Mouse (Mus musculus) limb, embryonic 12.5 days (tissue): ENCODE measurements around the gene Ppard. TPM values are rescaled to one million over a fixed set of nuclear protein-coding genes. Genes with fewer than 3 reads are reported as not detected.
"Not testable (repeated sequence)": the region's sequence is repeated elsewhere in the genome, so short reads cannot be mapped to it uniquely, and the experiment has no call there.

Experiments
- ATAC-seq: fragments of 200-750 bp; cut with Nextera tagmentation; 2 replicates; pipeline ENCODE4 v1.8.0; 2017; ENCODE audit warnings: low read depth, moderate TSS enrichment; ENCODE audit not compliant: insufficient number of reproducible peaks, insufficient read depth, low FRiP score, low TSS enrichment
- H3K27ac ChIP-seq: fragments of 300-500 bp; sonication (generic); 2 replicates; pipeline ENCODE4 v1.5.1; 2016; ENCODE audit warnings: mild to moderate bottlenecking, moderate library complexity
- H3K27me3 ChIP-seq: fragments of 300-500 bp; sonication (generic); 2 replicates; pipeline ENCODE4 v1.6.1; 2016; ENCODE audit warnings: mild to moderate bottlenecking, moderate library complexity
- H3K36me3 ChIP-seq: fragments of 300-500 bp; sonication (generic); 2 replicates; pipeline ENCODE4 v1.6.1; 2016; ENCODE audit warnings: mild to moderate bottlenecking, moderate library complexity
- H3K4me1 ChIP-seq: fragments of 300-500 bp; sonication (generic); replicated peaks from 2 replicates; pipeline ENCODE4 v1.6.1; 2016
- H3K4me2 ChIP-seq: fragments of 300-500 bp; sonication (generic); 2 replicates; pipeline ENCODE4 v1.6.1; 2016; ENCODE audit warnings: mild to moderate bottlenecking, moderate library complexity
- H3K4me3 ChIP-seq: fragments of 300-500 bp; sonication (generic); replicated peaks from 2 replicates; pipeline ENCODE4 v1.5.1; 2016; ENCODE audit warnings: mild to moderate bottlenecking
- H3K9ac ChIP-seq: fragments of 300-500 bp; sonication (generic); replicated peaks from 2 replicates; pipeline ENCODE4 v1.6.1; 2016; ENCODE audit warnings: mild to moderate bottlenecking, moderate library complexity
- H3K9me3 ChIP-seq: fragments of 300-500 bp; sonication (generic); 2 replicates; pipeline ENCODE4 v1.6.1; 2016; ENCODE audit warnings: mild to moderate bottlenecking, moderate library complexity
- WGBS: fragments of 180-500 bp; shearing (Covaris S2); methylation state at CpG from one replicate; pipeline ENCODE4 v1.1.7; 2016; 5-methylcytosine and 5-hydroxymethylcytosine counted together
- polyA plus RNA-seq: library from polyadenylated mRNA; unstranded; fragments of >200 nt; fragmentation: Nextera tagmentation; extraction: Ambion mirVana; gene quantifications from 2 replicates; pipeline ENCODE4 v1.2.1, GENCODE M21; 2016

The Ppard gene
- polyA plus RNA-seq, 1 experiment from 2014 or later = 3.2 TPM

DNA sequence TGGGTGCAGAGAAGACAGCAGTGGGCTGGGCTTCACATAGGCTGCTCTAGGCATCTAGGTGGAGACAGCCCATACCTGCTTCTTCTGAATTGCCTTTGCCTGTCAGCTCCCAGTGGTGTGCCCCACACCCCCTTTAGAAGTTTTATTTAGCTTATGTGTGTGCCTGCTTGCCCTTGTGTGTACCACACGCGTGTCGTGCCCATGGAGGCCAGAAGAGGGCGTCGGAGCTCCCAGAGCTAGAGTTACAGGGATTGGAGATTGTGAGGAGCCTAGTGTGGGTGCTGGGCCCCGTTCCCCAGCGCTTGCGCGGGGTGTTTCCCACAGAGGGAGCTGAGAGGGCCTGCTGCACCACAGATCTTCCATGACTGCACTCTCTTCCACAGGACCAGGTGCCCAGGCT is 84.0 kb downstream of the Ppard start:
- peaks cover 58% of the 10 kb centered on the region for H3K36me3 ChIP-seq
- H3K4me1 ChIP-seq = peaks cover 25% of the 10 kb centered on the region
- no peak overlapping the region for H3K4me3 ChIP-seq
- no peak for ATAC-seq
- H3K27ac ChIP-seq = no peak overlapping the region
- no peak overlapping the region for H3K4me2 ChIP-seq
- no peaks in the 10 kb centered on the region for H3K9me3 ChIP-seq
- no peak overlapping the region for H3K9ac ChIP-seq
- WGBS = 92% methylated on average over 9 of the region's 9 CpGs
- no peaks in the 10 kb centered on the region for H3K27me3 ChIP-seq

DNA sequence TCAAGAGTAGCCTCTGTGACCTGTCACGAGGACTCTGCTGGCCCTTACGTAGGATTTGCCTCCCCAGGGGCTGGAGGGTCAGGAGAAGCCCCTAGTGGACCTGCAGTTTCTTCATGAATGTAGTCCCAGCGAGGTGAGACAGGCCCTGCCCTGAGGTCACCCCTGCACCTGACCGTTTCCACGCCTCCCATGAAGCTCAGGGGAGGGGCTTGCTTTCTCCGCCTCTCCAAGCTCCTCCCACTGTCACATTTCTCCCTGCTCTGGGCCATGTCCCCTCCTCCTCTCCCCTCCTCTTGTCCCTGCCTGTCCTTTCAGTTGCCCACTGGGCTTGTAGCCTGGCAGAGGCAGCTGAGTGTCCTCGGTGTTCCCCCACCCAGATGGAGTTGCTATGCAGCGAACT is 84.6 kb downstream of the Ppard start:
- Histone ChIP-seq H3K4me2 (no peak overlapping the region), H3K9ac (no peak overlapping the region), H3K27me3 (no peaks in the 10 kb centered on the region), H3K4me1 (peaks cover 25% of the 10 kb centered on the region), H3K36me3 (peaks cover 64% of the 10 kb centered on the region), H3K4me3 (no peak overlapping the region), H3K27ac (no peak overlapping the region), H3K9me3 (no peaks in the 10 kb centered on the region)
- no peak for ATAC-seq
- WGBS = 60% methylated on average over 8 of the region's 8 CpGs

DNA sequence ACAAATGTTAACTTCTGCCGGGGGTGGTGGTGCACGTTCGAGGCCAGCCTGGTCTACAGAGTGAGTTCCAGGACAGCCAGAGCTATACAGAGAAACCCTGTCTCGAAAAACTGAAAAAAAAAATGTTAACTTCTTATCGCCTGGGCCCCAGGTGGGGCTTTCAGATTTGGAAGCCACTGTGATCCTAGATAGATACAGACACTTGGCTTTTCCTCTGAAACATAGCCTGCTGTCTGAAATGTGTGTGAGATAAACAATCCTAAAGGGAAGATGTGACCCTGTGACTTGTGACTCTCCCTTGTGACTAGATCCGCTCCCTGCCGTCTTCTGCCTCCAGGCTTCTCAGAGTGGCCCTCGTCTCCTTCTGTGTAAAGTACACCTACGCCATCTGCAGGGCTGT is 85.2 kb downstream of the Ppard start:
- Histone ChIP-seq H3K4me3 (no peak overlapping the region), H3K27me3 (no peaks in the 10 kb centered on the region), H3K9me3 (no peaks in the 10 kb centered on the region), H3K4me1 (peaks cover 22% of the 10 kb centered on the region), H3K4me2 (no peak overlapping the region), H3K36me3 (peaks cover 70% of the 10 kb centered on the region), H3K9ac (no peak overlapping the region), H3K27ac (no peak overlapping the region)
- no peak for ATAC-seq
- 91% methylated on average over 9 of the region's 9 CpGs for WGBS

DNA sequence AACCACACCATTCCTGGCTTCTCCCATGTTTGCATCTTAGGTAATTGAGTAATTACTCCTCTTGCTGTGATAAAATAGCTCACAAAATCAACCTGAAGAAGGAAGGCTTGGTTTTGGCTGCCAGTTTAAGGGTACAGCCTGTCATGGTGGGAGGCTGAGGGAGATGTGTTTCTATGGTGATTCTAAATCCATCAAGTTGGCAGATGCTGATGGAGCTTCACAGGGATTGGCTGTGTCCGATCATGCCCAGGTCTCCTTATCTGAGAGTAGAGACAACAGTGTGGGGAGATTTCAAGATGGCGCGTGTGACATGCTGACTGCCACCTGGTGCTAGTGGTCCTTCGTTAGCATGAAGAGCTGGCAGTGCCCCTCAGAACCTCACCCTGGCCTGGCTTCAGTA is 89.2 kb downstream of the Ppard start:
- Histone ChIP-seq H3K4me3 (no peak overlapping the region), H3K27ac (no peak overlapping the region), H3K9ac (no peak overlapping the region), H3K27me3 (no peaks in the 10 kb centered on the region), H3K4me1 (no peaks in the 10 kb centered on the region; the same call in 1 of the 2 replicates), H3K9me3 (peaks cover 6% of the 10 kb centered on the region; the same call in 1 of the 2 replicates), H3K4me2 (no peak overlapping the region), H3K36me3 (peaks cover 91% of the 10 kb centered on the region)
- WGBS = 92% methylated on average over 4 of the region's 4 CpGs
- ATAC-seq = no peak

DNA sequence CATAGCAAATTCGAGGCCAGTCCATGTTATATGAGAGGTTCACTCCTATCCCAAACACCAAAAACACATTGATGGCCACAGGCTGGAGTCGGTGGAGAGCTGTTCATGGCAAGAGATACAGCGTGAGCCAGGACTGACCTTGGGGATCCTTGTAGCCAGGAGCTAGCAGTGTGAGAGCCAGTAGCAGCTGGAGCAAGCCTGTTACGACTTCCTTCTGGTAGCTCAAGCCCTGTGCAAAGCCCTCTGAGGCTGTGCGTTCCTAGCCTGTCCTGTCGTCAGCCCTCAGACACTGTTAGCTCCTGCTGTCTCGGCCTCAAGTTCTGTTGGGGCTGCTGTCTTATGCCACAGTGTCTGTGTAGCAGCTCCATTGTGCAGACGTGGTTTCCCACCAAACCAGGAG is 91.3 kb downstream of the Ppard start:
- H3K9me3 ChIP-seq = peaks cover 6% of the 10 kb centered on the region; the same call in 1 of the 2 replicates
- no peak overlapping the region for H3K9ac ChIP-seq
- peaks cover 15% of the 10 kb centered on the region for H3K4me1 ChIP-seq
- no peaks in the 10 kb centered on the region for H3K27me3 ChIP-seq
- H3K4me2 ChIP-seq = no peak overlapping the region
- no peak overlapping the region for H3K27ac ChIP-seq
- H3K36me3 ChIP-seq = peaks cover 70% of the 10 kb centered on the region
- H3K4me3 ChIP-seq = no peak overlapping the region
- 88% methylated on average over 8 of the region's 8 CpGs for WGBS
- no peak for ATAC-seq

DNA sequence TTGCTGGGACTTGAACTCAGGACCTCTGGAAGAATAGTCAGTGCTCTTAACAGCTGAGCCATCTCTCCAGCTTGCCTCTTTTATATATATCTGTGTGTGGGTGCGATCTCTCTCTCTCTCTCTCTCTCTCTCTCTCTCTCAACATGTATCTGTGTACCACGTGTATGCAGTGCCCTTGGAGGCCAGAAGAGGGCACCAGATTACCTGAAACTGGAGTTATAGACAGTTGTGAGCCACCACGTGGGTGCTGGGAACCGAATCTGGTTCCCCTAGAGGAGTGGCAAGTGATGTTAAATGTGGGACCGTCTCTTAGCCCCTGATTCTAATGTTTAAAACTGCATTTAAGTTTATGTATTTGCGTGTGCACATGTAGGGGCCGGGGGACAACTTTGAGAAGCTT is 91.9 kb downstream of the Ppard start:
- peaks cover 17% of the 10 kb centered on the region for H3K4me1 ChIP-seq
- ATAC-seq, H3K4me3 ChIP-seq, H3K9me3 ChIP-seq, H3K9ac ChIP-seq, H3K27me3 ChIP-seq, H3K27ac ChIP-seq, H3K4me2 ChIP-seq: not testable (repeated sequence)
- H3K36me3 ChIP-seq = peaks cover 68% of the 10 kb centered on the region
- 93% methylated on average over 7 of the region's 7 CpGs for WGBS

DNA sequence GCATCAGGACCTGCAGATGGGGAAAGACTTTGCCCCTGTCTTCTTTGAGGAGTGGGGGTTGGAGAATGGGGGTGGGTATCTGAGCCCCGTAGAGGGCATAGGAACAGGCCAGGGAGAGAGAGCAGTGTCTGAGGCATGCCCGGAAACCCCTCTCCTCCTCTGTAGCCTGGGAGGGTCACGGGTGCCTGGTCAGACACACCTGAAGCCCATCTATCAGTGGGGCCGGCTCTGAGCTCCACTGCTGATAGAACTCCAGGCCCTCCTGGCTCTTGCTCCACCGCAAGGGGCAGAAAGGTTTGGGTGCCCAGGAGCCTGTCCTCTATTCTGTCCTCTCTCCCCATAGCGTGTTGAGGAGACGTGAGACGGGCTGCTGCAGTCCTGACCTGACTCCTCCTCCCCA is 93.3 kb downstream of the Ppard start:
- no peak overlapping the region for H3K9ac ChIP-seq
- peaks cover 69% of the 10 kb centered on the region for H3K36me3 ChIP-seq
- WGBS = 94% methylated on average over 8 of the region's 8 CpGs
- H3K4me1 ChIP-seq = peaks cover 25% of the 10 kb centered on the region
- H3K4me2 ChIP-seq = no peak overlapping the region
- ATAC-seq = no peak
- H3K4me3 ChIP-seq = no peak overlapping the region
- H3K27ac ChIP-seq = no peak overlapping the region
- H3K9me3 ChIP-seq = peaks cover 6% of the 10 kb centered on the region; the same call in 1 of the 2 replicates
- no peaks in the 10 kb centered on the region for H3K27me3 ChIP-seq

DNA sequence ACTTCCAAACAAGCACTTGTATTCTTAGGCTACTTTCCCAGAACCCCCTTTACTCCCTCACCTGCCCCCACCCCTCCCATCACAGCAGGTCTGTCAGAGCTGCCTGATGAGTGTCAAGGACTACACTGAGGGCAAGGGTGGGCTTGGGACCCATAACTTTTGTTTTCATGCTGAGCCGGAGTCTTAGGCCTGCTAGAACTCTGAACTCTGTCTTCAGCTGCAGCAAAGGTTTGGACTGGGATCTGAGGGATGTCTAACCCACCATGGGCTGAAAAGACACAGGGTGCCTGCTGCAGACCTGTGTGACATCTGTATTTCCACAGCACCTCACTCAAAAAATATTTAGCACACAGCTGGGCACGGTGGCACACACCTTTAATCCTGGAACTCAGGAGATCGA is 94.5 kb downstream of the Ppard start:
- no peak overlapping the region for H3K4me2 ChIP-seq
- ATAC-seq = no peak
- peak overlapping the region; percentile 99; the same call in 1 of the 2 replicates for H3K9ac ChIP-seq
- no peak overlapping the region for H3K4me3 ChIP-seq
- peaks cover 69% of the 10 kb centered on the region for H3K36me3 ChIP-seq
- 65% methylated on average over 3 of the region's 3 CpGs for WGBS
- H3K27me3 ChIP-seq = no peaks in the 10 kb centered on the region
- H3K4me1 ChIP-seq = peaks cover 34% of the 10 kb centered on the region
- peaks cover 6% of the 10 kb centered on the region; the same call in 1 of the 2 replicates for H3K9me3 ChIP-seq
- peak overlapping the region; percentile 98 for H3K27ac ChIP-seq

DNA sequence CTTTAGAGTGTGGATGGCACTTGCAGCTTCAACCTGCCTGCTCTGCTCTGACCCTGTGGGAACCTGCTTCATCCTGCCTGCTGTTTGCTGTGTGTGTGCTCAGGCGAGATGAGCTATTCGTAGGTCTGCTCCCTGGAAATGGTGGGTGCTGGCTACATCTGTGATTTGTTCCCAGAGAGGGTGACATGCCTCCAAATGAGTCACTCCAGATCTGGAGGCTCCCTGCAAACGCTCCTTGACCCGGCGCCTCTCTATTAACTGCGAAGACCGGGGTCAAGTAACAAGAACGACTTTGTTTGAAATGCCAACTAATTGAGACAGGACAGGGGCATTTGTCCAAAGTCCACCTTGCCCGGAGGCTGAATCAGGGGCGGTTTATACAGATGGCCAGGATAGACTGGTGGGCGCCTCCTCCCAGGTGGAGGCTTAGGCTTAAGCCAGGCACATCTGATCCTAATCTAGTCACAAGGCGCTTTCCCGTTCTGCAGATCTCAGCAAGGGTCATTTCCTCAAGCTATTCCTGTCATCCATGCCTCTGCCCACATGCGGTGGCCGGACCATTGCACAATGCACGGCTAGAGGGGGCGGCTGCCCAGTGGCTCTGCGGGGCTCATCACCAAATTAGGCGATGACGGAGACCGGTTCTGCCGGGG is 95.3 kb downstream of the Ppard start:
- H3K36me3 ChIP-seq = peaks cover 69% of the 10 kb centered on the region

DNA sequence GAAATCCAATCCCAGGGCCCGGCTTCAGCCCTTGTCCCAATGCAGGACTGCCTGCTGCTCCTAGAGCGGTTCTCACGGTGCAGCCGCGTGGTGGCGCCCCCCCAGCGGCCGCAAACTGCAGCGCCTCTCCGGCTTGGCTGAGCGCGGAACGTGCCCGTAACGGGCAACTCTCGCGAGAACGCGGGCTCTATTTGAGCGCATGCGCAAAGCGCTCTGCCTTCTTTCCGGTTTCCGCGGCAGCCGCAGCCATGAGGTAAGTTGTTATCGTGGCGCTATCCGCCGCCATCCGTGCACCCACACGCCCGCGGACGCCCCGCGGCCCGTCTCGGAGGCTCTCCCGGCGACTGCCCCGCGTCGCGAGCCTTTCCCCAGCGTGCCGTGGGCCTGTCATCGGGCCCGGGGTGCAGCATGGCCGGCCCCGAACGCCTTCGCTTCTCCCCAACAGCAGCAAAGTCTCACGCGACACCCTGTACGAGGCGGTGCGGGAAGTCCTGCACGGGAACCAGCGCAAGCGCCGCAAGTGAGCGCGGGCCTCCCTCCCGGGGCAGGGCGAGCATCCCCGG is 95.9 kb downstream of the Ppard start, which contains the start of gene Rpl10a:
Gene Rpl10a (plus strand): TSS at position 106 of the 563 bp plus-strand sequence.
- Histone ChIP-seq H3K4me2 (peak within 1 kb of the TSS; percentile 91), H3K4me1 (peaks cover 49% of the 10 kb centered on the region), H3K27ac (peak within 1 kb of the TSS; percentile 98), H3K9me3 (peaks cover 6% of the 10 kb centered on the region; the same call in 1 of the 2 replicates), H3K4me3 (peak within 1 kb of the TSS; percentile 93), H3K36me3 (peaks cover 71% of the 10 kb centered on the region), H3K27me3 (no peaks in the 10 kb centered on the region), H3K9ac (peak within 1 kb of the TSS; percentile 99)
- ATAC-seq = peak; percentile 83
- under 1% methylated on average over 67 of the region's 67 CpGs for WGBS

More for the DNA sequence above, 95.3 kb downstream of the Ppard start:
- H3K4me2 ChIP-seq = peak overlapping the region; percentile 91
- peak overlapping the region; percentile 98 for H3K27ac ChIP-seq
- H3K9ac ChIP-seq = peak overlapping the region; percentile 99
- peak; percentile 35 for ATAC-seq
- 1% methylated on average over 22 of the region's 22 CpGs for WGBS
- peak overlapping the region; percentile 93 for H3K4me3 ChIP-seq
- peaks cover 43% of the 10 kb centered on the region for H3K4me1 ChIP-seq
- peaks cover 6% of the 10 kb centered on the region; the same call in 1 of the 2 replicates for H3K9me3 ChIP-seq
- H3K27me3 ChIP-seq = no peaks in the 10 kb centered on the region

DNA sequence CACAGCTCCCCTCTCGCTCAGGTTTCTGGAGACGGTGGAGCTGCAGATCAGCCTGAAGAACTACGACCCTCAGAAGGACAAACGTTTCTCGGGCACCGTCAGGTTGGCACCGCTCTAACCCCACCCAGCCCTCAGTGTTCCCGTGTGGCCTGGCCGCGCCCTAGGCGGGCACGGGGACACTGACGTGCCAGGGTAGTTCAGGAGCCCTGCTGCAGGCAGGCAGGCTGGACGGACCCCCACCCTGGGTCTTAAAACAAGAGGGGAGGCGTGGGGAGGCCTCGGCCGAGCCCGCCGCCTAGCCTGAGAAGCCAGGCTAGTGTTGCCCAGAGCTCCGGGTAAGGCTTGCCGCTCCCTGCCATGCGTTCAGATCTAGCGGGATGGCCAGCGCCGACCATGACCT is 96.4 kb downstream of the Ppard start:
- Histone ChIP-seq H3K9ac (peak overlapping the region; percentile 99), H3K27me3 (no peaks in the 10 kb centered on the region), H3K27ac (peak overlapping the region; percentile 98), H3K4me2 (peak overlapping the region; percentile 91), H3K4me1 (peaks cover 53% of the 10 kb centered on the region), H3K4me3 (peak overlapping the region; percentile 93), H3K9me3 (peaks cover 6% of the 10 kb centered on the region; the same call in 1 of the 2 replicates), H3K36me3 (peaks cover 71% of the 10 kb centered on the region)
- 0% methylated on average over 25 of the region's 25 CpGs for WGBS
- ATAC-seq = no peak
